Mouse (Mus musculus): ENCODE measurements around the gene Srrt. TPM values are rescaled to one million over a fixed set of nuclear protein-coding genes. Genes with fewer than 3 reads are reported as not detected.
A peak's percentile ranks its signal among the peaks of the same experiment; 100 is the strongest.

Gene Srrt
- polyA plus RNA-seq, 1 experiment from 2014 or later = 90.7 TPM

- Histone ChIP-seq H3K36me3 (peaks cover 19% of the 10 kb centered on the region), H3K27me3 (replicated peaks) (no peaks in the 10 kb centered on the region), H3K9me3 (replicated peaks) (no peaks in the 10 kb centered on the region), H3K9ac (replicated peaks) (no peak overlapping the region; the same call in 1 of the 2 replicates), H3K27ac (replicated peaks) (peak overlapping the region; percentile 94), H3K4me3 (replicated peaks) (peak overlapping the region; percentile 77; the same call in 1 of the 2 replicates), H3K4me2 (peak overlapping the region; percentile 64), H3K4me1 (peaks cover 50% of the 10 kb centered on the region)
- WGBS = 98% methylated on average over 4 of the region's 4 CpGs
- ATAC-seq (ENCODE audit: low FRiP score) = no peak
Observed at GRCm38 (mm10) chr5:137308356-137308755, 882 bp upstream of the Srrt start.

GRCm38 (mm10) chr5:137306439-137307005 lies 952 bp downstream of the Srrt start:
- Histone ChIP-seq H3K4me1 (peaks cover 46% of the 10 kb centered on the region), H3K27ac (replicated peaks) (peak overlapping the region; percentile 94), H3K4me3 (replicated peaks) (peak overlapping the region; percentile 77), H3K9ac (replicated peaks) (peak overlapping the region; percentile 95), H3K27me3 (replicated peaks) (no peaks in the 10 kb centered on the region), H3K9me3 (replicated peaks) (no peaks in the 10 kb centered on the region), H3K4me2 (peak overlapping the region; percentile 64), H3K36me3 (peaks cover 37% of the 10 kb centered on the region)
- WGBS = 13% methylated on average over 12 of the region's 12 CpGs
- no peak for ATAC-seq (ENCODE audit: low FRiP score)

- 27% methylated on average over 3 of the region's 3 CpGs for WGBS
Observed at GRCm38 (mm10) chr5:137305822-137306221, 1.7 kb downstream of the Srrt start.

GRCm38 (mm10) chr5:137304816-137305215 lies 2.7 kb downstream of the Srrt start:
- H3K9me3 ChIP-seq (replicated peaks) = no peaks in the 10 kb centered on the region
- H3K4me2 ChIP-seq = peak overlapping the region; percentile 64
- H3K27ac ChIP-seq (replicated peaks) = peak overlapping the region; percentile 23; the same call in 1 of the 2 replicates
- peaks cover 46% of the 10 kb centered on the region for H3K4me1 ChIP-seq
- H3K36me3 ChIP-seq = peaks cover 50% of the 10 kb centered on the region
- no peaks in the 10 kb centered on the region for H3K27me3 ChIP-seq (replicated peaks)
- 26% methylated on average over 4 of the region's 4 CpGs for WGBS
- H3K4me3 ChIP-seq (replicated peaks) = peak overlapping the region; percentile 77
- H3K9ac ChIP-seq (replicated peaks) = peak overlapping the region; percentile 45
- ATAC-seq (ENCODE audit: low FRiP score) = no peak

More at GRCm38 (mm10) chr5:137305822-137306221, 1.7 kb downstream of the Srrt start:
- Histone ChIP-seq H3K4me1 (peaks cover 46% of the 10 kb centered on the region), H3K9me3 (replicated peaks) (no peaks in the 10 kb centered on the region), H3K4me2 (peak overlapping the region; percentile 64), H3K9ac (replicated peaks) (peak overlapping the region; percentile 95), H3K36me3 (peaks cover 44% of the 10 kb centered on the region), H3K27me3 (replicated peaks) (no peaks in the 10 kb centered on the region), H3K4me3 (replicated peaks) (peak overlapping the region; percentile 77), H3K27ac (replicated peaks) (no peak overlapping the region)
- no peak for ATAC-seq (ENCODE audit: low FRiP score)

- H3K27ac ChIP-seq (replicated peaks) = no peak overlapping the region
- H3K4me2 ChIP-seq = peak overlapping the region; percentile 64; the same call in 1 of the 2 replicates
- H3K4me1 ChIP-seq = peaks cover 46% of the 10 kb centered on the region
- H3K27me3 ChIP-seq (replicated peaks) = no peaks in the 10 kb centered on the region
- no peak overlapping the region; the same call in 1 of the 2 replicates for H3K4me3 ChIP-seq (replicated peaks)
- 0 out of 2 replicates have a peak overlapping the region, but pooled peaks have one; percentile 45 for H3K9ac ChIP-seq (replicated peaks)
- peaks cover 51% of the 10 kb centered on the region for H3K36me3 ChIP-seq
- H3K9me3 ChIP-seq (replicated peaks) = no peaks in the 10 kb centered on the region
- WGBS = 84% methylated on average over 3 of the region's 3 CpGs
- no peak for ATAC-seq (ENCODE audit: low FRiP score)
Observed at GRCm38 (mm10) chr5:137304165-137304564, 3.3 kb downstream of the Srrt start.

GRCm38 (mm10) chr5:137303609-137304008 lies 3.9 kb downstream of the Srrt start:
- H3K4me3 ChIP-seq (replicated peaks) = no peak overlapping the region
- ATAC-seq (ENCODE audit: low FRiP score) = no peak
- H3K4me1 ChIP-seq = peaks cover 44% of the 10 kb centered on the region
- H3K36me3 ChIP-seq = peaks cover 52% of the 10 kb centered on the region
- H3K9me3 ChIP-seq (replicated peaks) = no peaks in the 10 kb centered on the region
- H3K27ac ChIP-seq (replicated peaks) = no peak overlapping the region
- no peak overlapping the region for H3K4me2 ChIP-seq
- no peaks in the 10 kb centered on the region for H3K27me3 ChIP-seq (replicated peaks)
- no peak overlapping the region for H3K9ac ChIP-seq (replicated peaks)
- 93% methylated on average over 4 of the region's 4 CpGs for WGBS

- Histone ChIP-seq H3K9ac (replicated peaks) (no peak overlapping the region), H3K4me1 (peaks cover 31% of the 10 kb centered on the region), H3K27me3 (replicated peaks) (no peaks in the 10 kb centered on the region), H3K36me3 (peaks cover 75% of the 10 kb centered on the region), H3K4me2 (no peak overlapping the region), H3K4me3 (replicated peaks) (no peak overlapping the region), H3K27ac (replicated peaks) (no peak overlapping the region), H3K9me3 (replicated peaks) (no peaks in the 10 kb centered on the region)
- 64% methylated on average over 21 of the region's 21 CpGs for WGBS
- ATAC-seq (ENCODE audit: low FRiP score) = no peak
Observed at GRCm38 (mm10) chr5:137301253-137301652, 6.2 kb downstream of the Srrt start.

GRCm38 (mm10) chr5:137299240-137299639 lies 8.2 kb downstream of the Srrt start:
- peaks cover 88% of the 10 kb centered on the region for H3K36me3 ChIP-seq
- no peak for ATAC-seq (ENCODE audit: low FRiP score)
- H3K4me1 ChIP-seq = peaks cover 21% of the 10 kb centered on the region
- WGBS = 97% methylated on average over 7 of the region's 7 CpGs
- no peak overlapping the region for H3K9ac ChIP-seq (replicated peaks)
- H3K4me2 ChIP-seq = no peak overlapping the region
- H3K27me3 ChIP-seq (replicated peaks) = no peaks in the 10 kb centered on the region
- H3K4me3 ChIP-seq (replicated peaks) = no peak overlapping the region
- H3K27ac ChIP-seq (replicated peaks) = no peak overlapping the region
- H3K9me3 ChIP-seq (replicated peaks) = no peaks in the 10 kb centered on the region

- no peak overlapping the region for H3K9ac ChIP-seq (replicated peaks)
- H3K36me3 ChIP-seq = peaks cover 71% of the 10 kb centered on the region
- H3K4me2 ChIP-seq = no peak overlapping the region
- no peaks in the 10 kb centered on the region for H3K9me3 ChIP-seq (replicated peaks)
- no peak for ATAC-seq (ENCODE audit: low FRiP score)
- peaks cover 23% of the 10 kb centered on the region for H3K4me1 ChIP-seq
- H3K4me3 ChIP-seq (replicated peaks) = no peak overlapping the region
- H3K27ac ChIP-seq (replicated peaks) = no peak overlapping the region
- peaks cover 2% of the 10 kb centered on the region; the same call in 1 of the 2 replicates for H3K27me3 ChIP-seq (replicated peaks)
- 93% methylated on average over 14 of the region's 14 CpGs for WGBS
Observed at GRCm38 (mm10) chr5:137297126-137297525, 10.3 kb downstream of the Srrt start.

GRCm38 (mm10) chr5:137295712-137296111 lies 11.8 kb downstream of the Srrt start:
- no peaks in the 10 kb centered on the region for H3K9me3 ChIP-seq (replicated peaks)
- no peak overlapping the region for H3K4me3 ChIP-seq (replicated peaks)
- no peak overlapping the region for H3K4me2 ChIP-seq
- 91% methylated on average over 15 of the region's 15 CpGs for WGBS
- H3K36me3 ChIP-seq = peaks cover 57% of the 10 kb centered on the region
- no peak for ATAC-seq (ENCODE audit: low FRiP score)
- peaks cover 29% of the 10 kb centered on the region for H3K4me1 ChIP-seq
- H3K9ac ChIP-seq (replicated peaks) = no peak overlapping the region
- H3K27ac ChIP-seq (replicated peaks) = no peak overlapping the region; the same call in 1 of the 2 replicates
- H3K27me3 ChIP-seq (replicated peaks) = peaks cover 8% of the 10 kb centered on the region; the same call in 1 of the 2 replicates

GRCm38 (mm10) chr5:137295296-137295695 lies 12.2 kb downstream of the Srrt start:
- peaks cover 33% of the 10 kb centered on the region for H3K4me1 ChIP-seq
- WGBS = 83% methylated on average over 9 of the region's 9 CpGs
- H3K4me3 ChIP-seq (replicated peaks) = peak overlapping the region; percentile 52
- peak overlapping the region; percentile 78 for H3K9ac ChIP-seq (replicated peaks)
- peaks cover 12% of the 10 kb centered on the region for H3K27me3 ChIP-seq (replicated peaks)
- H3K9me3 ChIP-seq (replicated peaks) = no peaks in the 10 kb centered on the region
- ATAC-seq (ENCODE audit: low FRiP score) = no peak
- H3K4me2 ChIP-seq = peak overlapping the region; percentile 96
- peak overlapping the region; percentile 89 for H3K27ac ChIP-seq (replicated peaks)
- H3K36me3 ChIP-seq = peaks cover 53% of the 10 kb centered on the region

- Histone ChIP-seq H3K27me3 (replicated peaks) (peaks cover 18% of the 10 kb centered on the region), H3K9me3 (replicated peaks) (no peaks in the 10 kb centered on the region), H3K9ac (replicated peaks) (peak overlapping the region; percentile 78), H3K36me3 (peaks cover 47% of the 10 kb centered on the region), H3K27ac (replicated peaks) (peak overlapping the region; percentile 89), H3K4me3 (replicated peaks) (peak overlapping the region; percentile 52), H3K4me2 (peak overlapping the region; percentile 96), H3K4me1 (peaks cover 39% of the 10 kb centered on the region)
- WGBS = 5% methylated on average over 18 of the region's 18 CpGs
- peak; percentile 45 for ATAC-seq (ENCODE audit: low FRiP score)
Observed at GRCm38 (mm10) chr5:137294744-137295093, 12.8 kb downstream of the Srrt start.
